Mouse (Mus musculus): ENCODE measurements around the gene Ankmy1.

Gene Ankmy1

DNA sequence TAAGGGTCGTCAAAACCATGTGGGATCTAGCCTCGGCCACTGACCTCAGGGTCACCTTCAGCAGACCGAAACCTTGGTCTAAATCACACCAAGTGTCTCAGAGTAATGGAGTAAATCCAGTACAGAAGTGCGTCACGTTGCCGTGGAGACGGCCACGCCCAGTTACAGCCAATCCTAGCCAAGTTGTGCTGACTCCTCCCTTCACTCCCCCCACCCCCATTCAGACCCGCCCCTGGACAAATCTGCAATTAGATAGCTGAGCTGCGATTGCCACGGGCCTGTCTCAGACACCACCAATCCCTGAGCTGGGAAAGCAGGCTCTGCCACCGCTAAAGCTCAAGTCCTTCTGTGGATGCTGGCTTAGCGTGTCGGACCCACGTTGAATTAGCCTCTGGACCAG, at the start of gene Ankmy1:
Ankmy1 (minus strand) TSS at position 121 of the 400 bp plus-strand sequence.
- DNase-seq: peak; percentile 62

- no peak for DNase-seq
These were observed 47.9 kb upstream of the Ankmy1 start, which contains the start of gene Gpr35 for GRCm38 (mm10) chr1:92950607-92951006. Gene Gpr35 (plus strand): TSS chr1:92950865.

DNA sequence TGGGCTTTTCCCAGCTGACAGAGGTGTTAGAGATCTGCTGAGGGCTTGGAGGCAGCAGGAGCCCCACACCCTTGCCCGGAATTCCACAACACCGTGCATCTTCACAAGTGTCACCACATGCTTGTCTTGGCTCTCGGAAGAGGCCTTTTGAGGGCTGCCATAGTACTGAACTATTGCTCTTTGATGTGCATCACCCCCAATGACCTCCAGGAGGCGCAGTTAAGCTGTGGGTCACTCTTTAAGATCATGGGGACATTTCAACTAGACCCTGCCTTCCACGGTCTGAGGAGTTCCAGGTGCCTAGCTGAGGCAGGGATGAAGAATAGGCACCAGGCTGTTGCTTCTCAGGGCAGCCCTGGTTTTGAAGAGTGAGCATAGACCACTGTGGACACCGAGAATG, 46.7 kb upstream of the Ankmy1 start:
- DNase-seq: no peak

DNA sequence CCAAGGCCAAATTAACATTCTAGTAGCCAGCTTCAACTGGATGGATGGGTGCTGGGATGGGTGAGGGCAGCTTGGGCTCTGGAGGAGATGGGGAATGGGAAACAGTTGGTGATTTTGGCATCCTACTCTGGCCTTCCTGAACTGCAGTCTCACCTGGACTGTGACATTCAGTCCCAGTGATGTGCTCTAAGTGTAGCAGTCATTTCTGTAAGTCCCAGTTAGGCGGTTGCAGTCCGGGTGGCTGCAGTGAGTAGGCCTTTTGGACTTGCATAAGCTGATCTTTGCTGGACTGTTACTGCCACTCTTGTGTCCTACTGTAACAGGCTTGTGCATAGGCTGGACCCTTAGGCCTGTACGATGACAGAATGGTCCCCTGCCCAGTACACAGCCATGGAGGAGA, 45.3 kb upstream of the Ankmy1 start:
- DNase-seq: no peak

- no peak for DNase-seq
These were observed 40.7 kb upstream of the Ankmy1 start for GRCm38 (mm10) chr1:92943219-92943989.

DNA sequence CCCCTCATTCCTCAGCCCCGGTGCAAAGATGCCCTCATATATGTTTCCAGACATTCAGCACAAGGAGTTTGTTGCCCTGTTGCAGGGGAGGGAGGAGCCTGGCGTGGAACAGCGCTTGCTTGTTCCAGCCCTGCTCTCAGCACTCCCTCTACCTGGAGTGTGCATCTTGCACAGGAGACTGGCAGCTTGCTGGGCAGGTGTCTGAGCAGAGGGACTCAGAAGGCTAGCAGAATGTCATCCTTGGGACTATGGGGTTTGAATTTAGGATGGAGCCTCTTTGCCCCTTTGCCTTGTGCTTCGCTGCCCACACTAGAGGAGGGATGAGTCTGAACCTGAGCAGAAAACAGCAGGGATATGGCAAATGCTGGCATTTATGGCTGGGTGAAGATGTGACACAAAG, 37.0 kb upstream of the Ankmy1 start:
- DNase-seq: no peak

GRCm38 (mm10) chr1:92937797-92938196, 35.1 kb upstream of the Ankmy1 start:
- DNase-seq: no peak

- peak; percentile 54 for DNase-seq
These were observed 33.8 kb upstream of the Ankmy1 start for GRCm38 (mm10) chr1:92936467-92936866.

DNA sequence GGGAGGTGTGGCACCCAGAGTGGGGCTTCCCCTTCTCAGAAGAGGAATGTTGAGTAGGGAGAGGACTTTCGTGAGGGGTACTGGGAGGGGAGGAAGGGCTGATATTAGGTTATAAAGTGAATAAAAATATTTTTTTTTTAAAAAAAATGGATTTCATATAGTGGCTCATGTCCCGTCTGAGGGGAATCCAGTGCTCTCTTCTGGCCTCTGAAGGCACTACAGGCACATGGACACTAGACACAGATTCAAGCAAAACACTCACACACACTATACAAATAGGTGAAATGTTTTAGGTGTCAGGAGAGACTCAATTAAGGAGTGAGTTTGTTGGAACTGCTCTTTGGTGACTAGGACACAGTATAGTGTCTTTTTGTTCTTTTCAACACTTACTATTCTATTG, 33.3 kb upstream of the Ankmy1 start:
- DNase-seq: no peak

GRCm38 (mm10) chr1:92935054-92935962, 32.6 kb upstream of the Ankmy1 start:
- no peak for DNase-seq

DNA sequence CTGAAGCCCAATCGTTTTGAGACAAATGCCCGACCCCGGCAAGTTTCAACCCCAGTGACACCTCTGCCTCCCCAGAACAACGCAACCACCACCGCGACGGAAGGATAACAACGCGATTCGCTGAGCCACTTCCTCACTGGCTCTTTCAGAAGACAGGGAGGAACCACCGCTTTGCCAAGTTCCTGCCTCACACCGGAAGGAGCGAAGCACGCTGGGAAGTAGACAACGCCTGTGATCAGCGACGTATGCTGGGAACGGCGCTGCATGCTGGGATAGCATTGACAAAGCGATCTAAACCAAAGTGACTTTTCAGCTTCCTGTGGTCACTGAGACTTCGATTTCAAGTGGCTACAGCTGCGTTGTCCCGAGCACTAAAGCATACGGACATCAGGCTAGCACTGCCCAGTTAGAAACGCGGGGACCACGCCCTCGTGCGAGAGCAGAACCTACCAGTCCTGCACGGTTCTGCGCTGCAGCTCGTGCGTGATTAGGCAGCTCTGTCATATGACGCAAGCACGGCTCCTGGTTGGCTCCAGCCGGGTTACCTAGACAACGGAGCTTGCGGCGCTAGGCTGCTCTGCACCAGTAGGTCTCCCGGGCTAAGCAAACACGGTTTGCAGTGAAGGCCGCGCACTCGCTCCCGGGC, 31.6 kb upstream of the Ankmy1 start, which contains the start of gene Capn10:
Capn10 (plus strand) TSS at position 195 of the 646 bp plus-strand sequence.
- peak; percentile 97 for DNase-seq

DNA sequence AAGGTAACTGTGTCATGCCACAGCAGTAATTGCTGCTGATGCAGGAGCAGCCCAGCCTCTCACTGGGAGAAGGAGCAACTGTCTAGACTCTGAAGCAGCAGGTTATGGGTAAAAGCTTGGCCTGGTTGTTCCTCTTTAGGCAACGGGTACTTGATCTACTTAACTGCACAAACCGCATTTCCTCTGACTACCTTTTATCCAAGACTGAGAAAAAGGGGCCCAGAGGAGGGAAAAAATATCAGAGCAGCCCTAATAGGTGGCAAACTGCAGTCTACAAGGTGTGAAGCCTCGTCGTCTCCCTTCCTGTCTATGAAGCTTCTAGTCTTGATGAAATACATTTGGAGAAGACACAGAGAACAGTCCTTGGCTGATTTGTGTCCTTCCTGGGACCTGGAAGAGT, 30.9 kb upstream of the Ankmy1 start:
- DNase-seq: no peak

- peak; percentile 82 for DNase-seq
These were observed 27.5 kb upstream of the Ankmy1 start for GRCm38 (mm10) chr1:92930171-92930706.

GRCm38 (mm10) chr1:92921496-92921895, 18.8 kb upstream of the Ankmy1 start:
- no peak for DNase-seq

DNA sequence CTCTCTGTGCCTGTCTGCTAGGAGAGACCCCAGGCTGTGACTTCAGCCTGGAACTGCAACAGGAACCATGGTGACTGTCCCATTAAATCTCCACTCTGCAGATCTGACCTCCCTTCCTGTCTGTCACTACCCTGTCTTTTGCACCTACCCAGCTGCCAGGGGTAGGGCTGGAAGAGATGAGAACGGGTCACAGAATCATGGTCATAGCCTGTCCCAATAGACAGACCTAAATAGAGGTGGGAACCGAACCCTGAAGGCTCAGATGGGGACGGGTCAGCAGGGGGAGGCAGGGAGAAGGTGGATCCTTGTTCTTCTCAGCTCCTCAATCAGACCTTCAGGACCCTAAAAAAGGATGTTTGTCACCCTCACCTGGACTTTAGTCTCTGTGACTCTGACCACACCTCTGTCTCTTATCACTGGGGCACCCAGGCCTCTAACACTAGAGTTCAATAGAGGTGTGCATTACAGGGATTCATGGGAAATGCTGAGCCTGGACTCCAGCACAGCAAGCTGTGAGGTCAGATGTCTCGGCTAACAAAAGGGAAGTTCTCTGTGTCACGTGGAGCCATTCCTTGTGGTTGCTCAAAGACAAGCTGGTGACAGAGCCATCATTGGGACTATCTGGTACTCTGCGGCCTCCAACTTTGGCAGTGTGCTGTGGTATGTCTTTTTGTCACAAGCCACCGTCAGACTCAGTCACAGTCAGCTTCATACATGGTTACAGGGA, 17.9 kb upstream of the Ankmy1 start:
- no peak for DNase-seq

- no peak for DNase-seq
These were observed 17.1 kb upstream of the Ankmy1 start for GRCm38 (mm10) chr1:92919775-92920174.

DNA sequence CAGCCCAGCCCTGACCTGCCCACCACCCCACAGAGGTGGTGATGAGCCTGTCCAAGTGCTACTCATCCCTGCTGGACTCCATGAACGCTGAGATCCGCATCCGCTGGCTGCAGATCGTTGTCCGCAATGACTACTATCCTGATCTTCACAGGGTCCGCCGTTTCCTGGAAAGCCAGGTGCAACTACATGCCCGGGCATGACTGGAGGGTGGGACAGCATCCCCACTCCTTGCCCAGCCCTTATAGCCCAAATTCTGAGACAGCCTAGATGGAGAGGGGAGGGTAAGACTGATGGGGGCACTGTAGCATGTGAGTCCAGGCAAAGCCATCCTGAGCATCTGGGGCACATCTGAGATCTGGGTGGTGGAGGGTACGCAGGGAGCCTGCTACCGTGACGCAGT, 16.4 kb upstream of the Ankmy1 start:
- no peak for DNase-seq

DNA sequence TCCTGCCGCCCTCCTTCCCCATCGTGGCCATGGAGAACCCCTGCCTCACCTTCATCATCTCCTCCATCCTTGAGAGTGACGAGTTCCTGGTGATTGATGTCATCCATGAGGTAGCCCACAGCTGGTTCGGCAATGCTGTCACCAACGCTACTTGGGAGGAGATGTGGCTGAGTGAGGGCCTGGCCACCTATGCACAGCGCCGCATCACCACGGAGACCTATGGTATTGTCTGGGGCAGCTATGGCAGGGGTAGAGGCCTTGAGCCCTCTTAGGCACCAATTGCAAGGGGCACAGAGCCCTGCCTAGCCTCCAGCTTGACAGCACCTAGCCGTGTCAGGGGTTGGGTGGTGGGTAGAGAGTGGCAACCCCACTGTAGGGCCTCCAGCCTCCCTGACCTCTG, 14.0 kb upstream of the Ankmy1 start:
- no peak for DNase-seq

DNA sequence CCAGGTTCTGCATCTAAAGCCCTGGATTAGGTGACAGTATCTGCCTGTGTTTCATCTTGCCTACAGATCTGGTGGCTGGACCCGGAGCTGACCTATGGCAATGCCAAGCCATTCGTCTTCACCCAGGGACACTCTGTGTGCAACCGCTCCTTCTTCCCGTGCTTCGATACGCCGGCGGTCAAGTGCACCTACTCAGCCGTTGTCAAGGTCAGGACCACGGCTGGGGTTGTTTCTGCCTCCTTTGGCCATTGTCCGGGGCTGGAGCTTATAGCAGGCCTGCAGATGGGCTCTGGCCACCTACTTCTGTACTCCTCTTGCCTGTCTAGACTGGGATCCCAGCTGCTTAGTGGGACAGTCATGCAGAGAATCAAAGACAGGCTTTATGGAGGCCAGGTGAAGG, 12.3 kb upstream of the Ankmy1 start:
- DNase-seq: no peak

DNA sequence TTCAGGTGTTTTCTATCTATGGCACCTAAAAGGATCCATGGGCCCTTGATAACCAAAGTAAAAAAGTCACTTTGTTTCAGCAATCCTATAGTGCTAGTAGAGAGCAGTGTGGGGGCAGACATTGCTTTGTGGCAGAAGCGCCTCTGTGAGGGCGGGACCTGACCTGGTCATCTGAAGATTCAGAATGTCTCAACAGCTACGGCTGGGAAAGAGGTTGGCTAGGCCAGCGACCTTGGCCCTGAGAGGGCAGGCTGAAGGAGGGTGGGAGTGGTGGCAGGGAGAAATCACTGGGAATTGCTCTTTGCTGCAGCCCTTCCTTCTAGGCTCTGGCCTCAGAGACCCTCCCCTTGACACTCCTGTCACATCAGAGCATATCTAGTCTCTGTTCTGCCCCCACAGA, 11.5 kb upstream of the Ankmy1 start:
- DNase-seq: no peak

GRCm38 (mm10) chr1:92912286-92912685, 9.6 kb upstream of the Ankmy1 start:
- DNase-seq: no peak

DNA sequence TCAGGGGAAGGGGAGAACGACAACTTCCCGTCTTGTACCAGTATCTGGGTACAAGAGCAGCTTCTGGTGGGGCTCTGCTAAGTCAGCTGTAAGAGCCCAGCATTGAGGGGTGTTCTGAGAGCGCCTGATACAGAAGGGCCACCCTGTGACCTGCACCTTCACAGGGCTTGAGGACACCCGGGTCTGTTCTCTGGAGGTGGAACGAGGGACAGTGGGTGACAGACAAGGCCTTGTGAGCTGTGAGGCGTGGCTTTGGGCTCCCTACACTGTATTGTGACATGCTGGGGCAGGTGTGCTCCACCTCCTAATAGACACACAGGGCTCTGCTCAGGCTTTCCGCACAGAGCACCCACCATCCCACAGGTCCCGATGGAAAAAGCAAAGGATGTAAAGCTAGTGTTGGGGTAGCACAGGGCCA, 9.0 kb upstream of the Ankmy1 start:
- DNase-seq: no peak
